Mouse (Mus musculus): ENCODE data around the gene Cactin.

Cactin gene

GRCm38 (mm10) chr10:81341333-81341949 is 20.5 kb downstream of the Cactin start:
- DNase-seq (ENCODE audit: low read depth, low spot score) = peak; percentile 69

GRCm38 (mm10) chr10:81342686-81343505 is 22.0 kb downstream of the Cactin start, which contains the start of gene Gipc3:
Gene Gipc3, minus strand, starts transcription at chr10:81343266.
- DNase-seq (ENCODE audit: low read depth, low spot score) = no peak

DNA sequence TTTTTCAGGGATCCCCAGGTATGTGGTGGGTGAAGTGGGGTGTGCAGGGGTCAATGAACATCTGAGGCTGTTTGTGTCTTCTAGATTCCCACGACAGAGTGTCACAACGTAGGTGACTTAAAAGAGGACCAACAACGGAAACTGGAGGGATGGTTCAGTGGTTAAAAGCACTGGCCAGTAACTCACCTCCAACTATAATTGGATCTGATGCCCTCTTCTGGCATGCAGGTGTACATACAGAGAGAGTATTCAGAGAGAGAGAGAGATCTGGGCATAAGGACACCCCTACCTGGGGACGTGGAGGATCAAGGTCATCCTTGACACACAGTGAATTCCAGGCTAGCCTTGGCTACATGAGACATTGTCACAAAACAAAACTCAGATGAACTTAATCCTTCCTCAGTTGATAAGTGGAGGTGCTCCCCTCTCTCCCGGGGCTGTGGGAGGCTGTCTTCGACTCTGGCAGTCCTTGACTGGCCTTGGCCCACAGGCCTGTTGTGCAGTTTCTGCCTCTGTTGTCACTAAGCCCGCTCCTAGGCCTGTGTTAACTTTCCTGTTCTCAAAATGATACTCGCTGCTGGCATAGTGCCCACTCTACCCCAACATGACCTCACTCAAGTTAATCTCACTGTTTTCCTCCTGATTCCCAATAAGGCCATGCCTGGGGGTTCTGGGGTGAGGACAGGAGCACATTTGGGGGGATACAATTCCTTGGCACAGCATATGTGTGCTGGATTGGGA is 23.7 kb downstream of the Cactin start:
- no peak for DNase-seq (ENCODE audit: low read depth, low spot score)

DNA sequence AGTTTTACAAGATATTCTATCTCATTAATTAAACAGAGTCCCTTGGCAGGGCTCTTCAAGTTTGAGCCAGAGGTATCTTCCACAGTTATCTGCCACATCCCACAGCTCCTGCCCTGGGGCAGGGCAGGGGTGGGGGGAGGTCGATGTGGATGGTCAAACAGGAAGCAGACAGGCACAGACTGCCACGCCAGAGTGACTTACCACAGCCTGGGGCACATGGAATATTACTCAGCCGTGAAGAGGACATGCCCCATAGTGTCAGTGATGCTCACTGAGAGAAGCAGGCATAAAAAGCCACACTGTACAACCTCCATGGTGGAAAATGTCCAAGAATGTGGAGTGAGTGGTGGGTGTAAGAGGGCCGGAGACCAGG is 24.2 kb downstream of the Cactin start:
- DNase-seq (ENCODE audit: low read depth, low spot score) = no peak

- peak; percentile 86 for DNase-seq (ENCODE audit: low read depth, low spot score)
These were observed 25.7 kb downstream of the Cactin start for GRCm38 (mm10) chr10:81346453-81347067.

DNA sequence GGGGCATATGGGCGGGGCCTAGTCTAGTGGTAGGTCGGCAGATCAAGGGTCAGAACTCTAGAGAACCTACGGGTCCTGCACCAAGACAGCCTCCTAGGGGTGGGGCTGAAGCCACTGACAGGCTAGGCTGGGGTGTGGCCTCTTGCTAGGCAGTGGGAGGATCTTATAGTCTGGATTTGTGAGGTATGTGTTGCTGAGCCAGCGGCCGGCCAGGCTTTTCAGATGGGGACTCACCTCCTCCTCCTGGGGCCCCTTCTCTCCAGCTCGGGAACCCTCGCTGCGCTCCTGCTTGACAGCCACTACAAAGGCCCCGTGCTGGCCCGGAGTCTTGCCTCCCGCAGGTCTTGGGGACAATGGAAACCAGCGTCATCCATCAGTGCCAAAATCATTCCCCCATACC is 28.2 kb downstream of the Cactin start:
- peak; percentile 95 for DNase-seq (ENCODE audit: low read depth, low spot score)

DNA sequence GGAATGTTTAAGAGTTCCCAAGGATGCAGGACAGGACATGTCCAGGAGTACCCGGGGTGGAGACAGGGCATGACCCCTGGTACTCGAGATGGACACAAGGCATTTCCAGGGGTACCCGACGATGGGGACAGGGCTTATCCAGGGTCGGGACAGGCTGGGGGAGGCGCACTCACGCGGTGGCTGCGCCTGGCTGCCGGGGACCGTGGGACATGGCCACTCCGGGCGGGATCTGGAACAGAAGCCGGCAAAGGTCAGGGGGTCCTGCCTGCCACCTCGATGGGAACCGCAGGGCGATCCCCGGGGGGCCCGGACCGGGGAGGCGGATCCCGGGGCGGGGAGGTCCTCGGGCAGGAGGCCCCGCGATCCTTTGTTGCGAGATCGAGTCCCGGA is 29.1 kb downstream of the Cactin start:
- DNase-seq (ENCODE audit: low read depth, low spot score) = no peak

DNA sequence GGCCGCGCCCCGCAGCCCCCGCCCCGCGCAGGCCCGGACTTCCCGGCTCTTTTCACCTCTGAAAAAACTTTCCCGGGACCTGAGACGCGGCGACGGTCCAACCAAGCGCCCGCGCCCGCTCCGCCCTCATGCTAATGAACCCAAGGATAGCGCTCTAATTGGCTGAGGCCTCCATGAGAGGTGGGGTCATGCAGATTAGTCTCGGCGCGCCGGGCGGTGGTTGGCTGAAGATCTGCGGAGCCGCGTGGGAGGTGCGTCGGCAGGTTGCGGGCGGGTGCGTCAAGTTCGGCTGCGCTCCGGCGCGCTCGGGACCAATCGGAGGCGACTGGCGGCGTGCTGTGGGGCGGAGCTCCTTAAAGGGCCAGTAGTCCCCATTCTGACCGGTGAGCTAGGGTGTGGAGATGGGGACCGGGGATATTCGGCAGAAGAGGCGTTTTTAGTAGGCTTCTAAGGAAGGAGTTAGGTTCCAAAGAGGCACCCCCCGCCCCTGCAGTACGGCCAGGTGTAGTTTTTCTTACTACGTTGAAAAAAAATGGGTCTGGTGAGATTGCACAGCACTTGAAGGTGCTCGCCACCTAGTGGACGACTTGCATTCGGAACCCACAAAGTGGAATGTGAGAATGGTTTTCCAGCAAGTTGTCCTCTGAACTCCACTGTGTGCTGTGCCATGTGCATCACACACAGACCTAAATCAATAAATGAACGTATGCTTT is 29.6 kb downstream of the Cactin start, which contains the start of gene Hmg20b:
Hmg20b (minus strand) TSS at position 130 of the 713 bp plus-strand sequence.
- DNase-seq (ENCODE audit: low read depth, low spot score) = peak; percentile 99

DNA sequence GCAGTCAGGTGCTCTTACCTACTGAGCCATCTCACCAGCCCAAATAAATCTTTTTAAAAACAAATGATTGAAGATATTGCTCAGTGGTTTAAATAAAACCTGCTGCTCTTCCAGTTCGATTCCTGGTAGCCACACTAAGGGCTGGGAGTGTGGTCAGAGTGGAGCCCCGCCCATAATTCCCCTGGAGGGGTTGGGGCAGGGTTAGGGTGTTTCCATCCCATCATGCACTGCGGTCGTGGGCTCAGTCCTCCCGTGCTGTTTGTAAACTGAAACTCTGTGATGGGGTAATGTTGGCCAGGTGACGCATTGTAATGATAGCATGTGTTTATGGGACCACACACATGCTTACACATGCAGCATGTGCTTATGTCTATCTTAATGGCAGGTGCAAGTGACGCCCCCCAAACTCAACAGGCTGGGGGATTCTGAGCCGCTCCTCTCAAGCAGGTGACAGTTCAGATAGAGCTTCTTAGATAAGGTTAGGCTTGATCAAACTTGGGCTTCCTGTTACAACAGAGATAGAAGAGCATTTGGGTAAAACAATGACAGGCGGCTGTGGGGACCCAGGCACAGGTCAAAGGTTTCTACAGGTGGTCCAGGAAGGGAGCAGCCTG is 30.9 kb downstream of the Cactin start:
- peak; percentile 89 for DNase-seq (ENCODE audit: low read depth, low spot score)

GRCm38 (mm10) chr10:81354738-81355477 is 34.0 kb downstream of the Cactin start:
- DNase-seq (ENCODE audit: low read depth, low spot score) = peak; percentile 80

- DNase-seq (ENCODE audit: low read depth, low spot score) = no peak
These were observed 34.6 kb downstream of the Cactin start for GRCm38 (mm10) chr10:81355533-81355932.

- DNase-seq (ENCODE audit: low read depth, low spot score) = no peak
These were observed 35.6 kb downstream of the Cactin start for GRCm38 (mm10) chr10:81356352-81356990.

DNA sequence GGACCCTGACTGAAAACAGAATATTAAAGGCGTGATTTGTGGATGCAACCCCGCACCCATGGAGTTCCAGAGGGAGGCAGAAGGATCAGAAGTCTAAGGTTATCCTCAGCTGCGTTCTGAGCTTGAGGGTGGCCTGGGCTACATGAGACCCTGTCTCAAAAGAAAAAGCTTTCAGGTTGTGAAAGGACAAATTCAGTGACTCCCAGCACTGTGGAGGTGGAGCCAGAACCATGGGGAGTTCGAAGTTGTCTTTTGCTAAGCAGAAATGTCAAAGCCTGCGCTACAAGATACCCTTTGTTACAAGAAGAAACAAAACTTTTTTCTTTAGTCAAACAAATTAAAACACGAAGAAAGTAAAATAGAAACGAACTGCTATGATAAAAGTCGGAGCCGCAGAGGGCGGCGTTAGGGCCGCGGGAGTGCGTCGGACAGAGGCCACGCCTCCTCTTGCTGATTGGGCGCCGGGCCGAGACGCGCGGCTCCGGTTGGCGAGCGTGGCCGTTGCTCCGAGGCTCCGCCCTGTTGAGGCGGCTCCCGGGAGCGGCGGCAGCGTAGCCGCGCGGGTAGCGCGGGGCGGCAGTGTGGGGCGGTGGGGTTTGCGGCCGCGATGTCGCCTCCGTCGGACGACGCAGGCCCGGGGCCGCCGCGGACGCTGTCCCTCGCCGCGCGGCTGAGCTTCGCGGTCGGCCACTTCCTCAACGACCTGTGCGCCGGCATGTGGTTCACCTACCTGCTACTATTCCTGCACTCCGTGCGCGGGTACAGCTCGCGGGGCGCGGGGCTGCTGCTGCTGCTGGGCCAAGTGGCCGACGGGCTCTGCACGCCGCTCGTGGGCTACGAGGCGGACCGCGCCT is 36.3 kb downstream of the Cactin start, which contains the start of gene Mfsd12:
Mfsd12 (plus strand) TSS at position 501 of the 854 bp plus-strand sequence.
- DNase-seq (ENCODE audit: low read depth, low spot score) = peak; percentile 81

- no peak for DNase-seq (ENCODE audit: low read depth, low spot score)
These were observed 37.3 kb downstream of the Cactin start for GRCm38 (mm10) chr10:81358209-81358608.

- no peak for DNase-seq (ENCODE audit: low read depth, low spot score)
These were observed 37.9 kb downstream of the Cactin start for GRCm38 (mm10) chr10:81358841-81359240.

DNA sequence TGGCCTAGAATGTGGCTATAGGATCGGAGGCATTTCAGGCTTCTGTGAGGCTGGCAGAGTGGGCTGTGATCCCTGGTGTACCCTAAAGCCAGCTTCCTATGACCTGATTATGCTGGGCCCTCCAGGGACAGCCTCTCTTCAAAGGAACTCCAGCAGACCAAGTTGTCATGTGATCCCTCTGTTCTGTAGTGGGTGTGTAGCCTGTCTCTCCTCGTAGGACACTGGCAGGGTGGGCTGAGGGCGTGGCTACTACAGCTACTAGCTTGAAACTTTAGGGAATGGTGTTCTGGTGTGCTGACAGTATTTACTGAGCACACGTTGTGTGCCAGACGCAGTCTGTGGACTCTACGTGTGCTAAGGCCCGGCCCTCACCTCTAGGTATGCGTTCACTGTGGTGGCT is 39.8 kb downstream of the Cactin start:
- DNase-seq (ENCODE audit: low read depth, low spot score) = no peak

GRCm38 (mm10) chr10:81362336-81362949 is 41.5 kb downstream of the Cactin start:
- peak; percentile 76 for DNase-seq (ENCODE audit: low read depth, low spot score)

Data from ES-CJ7 (cell line).